Mouse (Mus musculus): ENCODE measurements at regions not wholly inside any gene's neighbourhood (a gene's known extent, or its start where the extent isn't known, plus 50 kb on each side); places are given as distances from the start of the nearest gene placed in this dataset.

DNA sequence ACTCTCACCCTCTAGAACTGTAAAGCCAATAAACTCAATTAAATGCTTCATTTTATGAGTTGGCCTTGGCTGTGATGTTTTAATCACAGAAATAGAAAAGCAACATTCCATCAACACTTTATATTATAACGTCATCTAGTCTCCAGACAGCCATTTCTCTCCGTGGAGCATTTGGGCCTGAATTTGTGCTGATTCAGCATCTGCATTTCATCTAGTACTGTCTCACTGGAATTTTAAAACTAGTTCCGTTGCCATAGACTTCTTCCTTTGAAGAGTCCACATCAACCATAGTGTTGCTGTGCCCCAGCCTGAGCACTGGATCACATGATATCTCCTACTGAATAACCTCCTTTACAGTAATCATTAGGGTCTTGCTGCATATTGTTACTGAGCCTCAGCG, 179.7 kb upstream of the Cntnap4 start:
- Histone ChIP-seq H3ac (ENCODE audit: control insufficient read depth, insufficient read length, low read depth) (no peak overlapping the region), H3K79me3 (ENCODE audit: low read depth) (no peaks in the 10 kb centered on the region), H3K4me3 (ENCODE audit: insufficient read depth, poor library complexity, severe bottlenecking) (no peak overlapping the region), H3K79me2 (ENCODE audit: control insufficient read depth, insufficient read depth) (no peaks in the 10 kb centered on the region), H3K36me3 (ENCODE audit: control insufficient read depth, insufficient read depth) (no peaks in the 10 kb centered on the region), H3K27me3 (ENCODE audit: control insufficient read depth, insufficient read depth, insufficient read length) (no peaks in the 10 kb centered on the region)
- TF ChIP-seq CEBPB (IDR thresholded peaks at IDR 0.05; ENCODE audit: low read depth): no peak
- TF ChIP-seq CTCF (IDR thresholded peaks at IDR 0.05; ENCODE audit: control insufficient read depth, insufficient read depth, insufficient read length): no peak
- no peak for TF ChIP-seq MAX (IDR thresholded peaks at IDR 0.05)
- TF ChIP-seq MYOG (IDR thresholded peaks at IDR 0.05; ENCODE audit: control insufficient read depth, extremely low read depth, insufficient read length): no peak
- TF ChIP-seq MYOD1 (IDR thresholded peaks at IDR 0.05; ENCODE audit: control insufficient read depth, insufficient read length, low read depth): no peak
- TF ChIP-seq FOSL1 (IDR thresholded peaks at IDR 0.05; ENCODE audit: insufficient read depth, low read length, poor library complexity, severe bottlenecking): no peak
- TF ChIP-seq USF1 (IDR thresholded peaks at IDR 0.05; ENCODE audit: low read depth): no peak

DNA sequence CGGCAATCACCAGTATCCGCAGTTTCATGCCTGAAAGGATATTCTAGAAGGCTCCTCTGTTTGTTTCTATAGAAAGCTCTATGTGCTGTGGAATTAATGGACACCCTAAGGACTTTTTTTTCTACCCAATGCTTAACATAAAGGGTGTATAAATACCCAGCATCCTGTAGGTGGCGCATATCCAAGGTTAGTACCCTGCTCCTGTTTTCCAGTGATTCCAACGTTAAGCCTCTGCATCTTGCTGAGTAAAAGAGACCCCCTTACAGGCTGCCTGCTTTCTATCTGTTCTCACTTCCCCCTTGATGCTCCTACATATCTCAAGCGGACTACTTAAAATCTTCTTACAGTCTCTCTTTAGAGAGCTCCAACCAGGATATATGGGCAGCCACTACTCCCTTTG, 221.5 kb upstream of the Cntnap4 start:
- no peaks in the 10 kb centered on the region for H3K27me3 ChIP-seq (ENCODE audit: control insufficient read depth, insufficient read depth, insufficient read length)
- no peak overlapping the region for H3K4me3 ChIP-seq (ENCODE audit: insufficient read depth, poor library complexity, severe bottlenecking)
- no peaks in the 10 kb centered on the region for H3K36me3 ChIP-seq (ENCODE audit: control insufficient read depth, insufficient read depth)
- H3K79me3 ChIP-seq (ENCODE audit: low read depth): no peaks in the 10 kb centered on the region
- no peak overlapping the region for H3ac ChIP-seq (ENCODE audit: control insufficient read depth, insufficient read length, low read depth)
- no peak for TF ChIP-seq FOSL1 (IDR thresholded peaks at IDR 0.05; ENCODE audit: insufficient read depth, low read length, poor library complexity, severe bottlenecking)
- H3K79me2 ChIP-seq (ENCODE audit: control insufficient read depth, insufficient read depth): no peaks in the 10 kb centered on the region

DNA sequence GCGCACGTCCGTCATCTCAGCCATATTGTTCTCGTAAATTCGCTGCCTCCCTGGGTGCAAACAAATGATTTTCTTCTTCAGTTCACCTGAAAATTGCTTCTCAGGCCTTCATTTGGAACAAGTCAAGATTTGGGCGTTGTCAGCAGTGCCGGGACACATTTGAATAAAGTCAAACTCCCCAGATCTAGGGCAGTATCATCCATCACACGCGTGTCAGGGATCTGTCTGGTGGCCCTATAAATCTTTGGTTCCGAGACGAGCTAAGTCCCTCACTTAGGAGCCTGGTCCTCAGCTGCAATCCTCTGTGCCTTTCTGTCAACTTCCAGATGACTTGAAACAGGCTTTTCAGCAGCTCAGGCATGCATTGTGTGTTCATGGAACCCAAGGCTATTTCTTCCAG, 236.7 kb upstream of the Cntnap4 start:
- Histone ChIP-seq H3K27me3 (ENCODE audit: control insufficient read depth, insufficient read depth, insufficient read length) (no peaks in the 10 kb centered on the region), H3ac (ENCODE audit: control insufficient read depth, insufficient read length, low read depth) (no peak overlapping the region), H3K4me3 (ENCODE audit: insufficient read depth, poor library complexity, severe bottlenecking) (no peak overlapping the region), H3K79me3 (ENCODE audit: low read depth) (no peaks in the 10 kb centered on the region), H3K36me3 (ENCODE audit: control insufficient read depth, insufficient read depth) (no peaks in the 10 kb centered on the region), H3K79me2 (ENCODE audit: control insufficient read depth, insufficient read depth) (no peaks in the 10 kb centered on the region)
- TF ChIP-seq MAX (IDR thresholded peaks at IDR 0.05) (no peak), MYOG (IDR thresholded peaks at IDR 0.05; ENCODE audit: control insufficient read depth, extremely low read depth, insufficient read length) (no peak)

DNA sequence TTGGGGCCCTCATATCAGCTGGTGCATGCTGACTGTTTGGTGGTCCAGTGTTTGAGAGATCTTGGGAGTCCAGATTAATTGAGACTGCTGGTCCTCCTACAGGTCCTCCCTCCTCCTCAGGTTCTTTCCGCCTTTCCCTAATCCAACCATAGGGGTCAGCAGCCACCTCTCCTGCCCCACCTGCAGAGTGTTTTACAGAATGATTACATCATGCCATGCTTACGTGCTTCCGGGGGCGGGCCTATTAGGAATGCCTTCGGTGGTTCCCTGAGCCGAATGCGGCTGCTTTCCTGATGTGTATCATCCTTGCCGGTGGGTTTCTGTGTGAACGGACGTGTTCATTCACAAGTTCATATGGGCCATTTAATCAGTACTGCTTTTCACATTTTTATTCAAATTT, 237.8 kb upstream of the Cntnap4 start:
- Histone ChIP-seq H3K4me3 (ENCODE audit: insufficient read depth, poor library complexity, severe bottlenecking) (no peak overlapping the region), H3K79me2 (ENCODE audit: control insufficient read depth, insufficient read depth) (no peaks in the 10 kb centered on the region), H3K36me3 (ENCODE audit: control insufficient read depth, insufficient read depth) (no peaks in the 10 kb centered on the region), H3ac (ENCODE audit: control insufficient read depth, insufficient read length, low read depth) (no peak overlapping the region), H3K27me3 (ENCODE audit: control insufficient read depth, insufficient read depth, insufficient read length) (no peaks in the 10 kb centered on the region), H3K79me3 (ENCODE audit: low read depth) (no peaks in the 10 kb centered on the region)
- TF ChIP-seq CTCF (IDR thresholded peaks at IDR 0.05; ENCODE audit: control insufficient read depth, insufficient read depth, insufficient read length) (no peak), CEBPB (IDR thresholded peaks at IDR 0.05; ENCODE audit: low read depth) (no peak), USF1 (IDR thresholded peaks at IDR 0.05; ENCODE audit: low read depth) (no peak), FOSL1 (IDR thresholded peaks at IDR 0.05; ENCODE audit: insufficient read depth, low read length, poor library complexity, severe bottlenecking) (no peak), MAX (IDR thresholded peaks at IDR 0.05) (no peak)

DNA sequence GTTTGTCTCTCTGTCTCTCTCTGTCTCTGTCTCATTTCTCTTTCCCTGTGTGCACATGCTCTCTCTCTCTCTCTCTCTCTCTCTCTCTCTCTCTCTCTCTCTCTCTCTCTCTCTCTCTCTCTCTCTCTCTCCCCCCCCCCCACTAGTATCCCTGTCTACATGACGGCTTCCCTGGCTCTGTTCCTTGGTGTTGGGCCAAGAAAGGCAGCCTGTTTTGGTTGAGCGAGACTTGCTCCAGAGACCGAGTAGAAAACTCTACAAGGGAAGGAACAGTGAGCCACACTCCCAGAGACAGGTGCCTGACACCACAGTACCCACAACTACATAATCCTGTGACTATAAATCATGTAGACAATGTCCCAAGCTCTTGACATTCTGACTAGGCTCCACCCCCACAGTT, 260.0 kb upstream of the Cntnap4 start:
- TF ChIP-seq USF1 (IDR thresholded peaks at IDR 0.05; ENCODE audit: low read depth) (no peak), MYOD1 (IDR thresholded peaks at IDR 0.05; ENCODE audit: control insufficient read depth, insufficient read length, low read depth) (no peak), CTCF (IDR thresholded peaks at IDR 0.05; ENCODE audit: control insufficient read depth, insufficient read depth, insufficient read length) (no peak), MYOG (IDR thresholded peaks at IDR 0.05; ENCODE audit: control insufficient read depth, extremely low read depth, insufficient read length) (no peak), MAX (IDR thresholded peaks at IDR 0.05) (no peak), FOSL1 (IDR thresholded peaks at IDR 0.05; ENCODE audit: insufficient read depth, low read length, poor library complexity, severe bottlenecking) (no peak), CEBPB (IDR thresholded peaks at IDR 0.05; ENCODE audit: low read depth) (no peak)
- Histone ChIP-seq H3K27me3 (ENCODE audit: control insufficient read depth, insufficient read depth, insufficient read length) (no peaks in the 10 kb centered on the region), H3ac (ENCODE audit: control insufficient read depth, insufficient read length, low read depth) (no peak overlapping the region), H3K79me2 (ENCODE audit: control insufficient read depth, insufficient read depth) (no peaks in the 10 kb centered on the region), H3K4me3 (ENCODE audit: insufficient read depth, poor library complexity, severe bottlenecking) (no peak overlapping the region), H3K36me3 (ENCODE audit: control insufficient read depth, insufficient read depth) (no peaks in the 10 kb centered on the region), H3K79me3 (ENCODE audit: low read depth) (no peaks in the 10 kb centered on the region)

DNA sequence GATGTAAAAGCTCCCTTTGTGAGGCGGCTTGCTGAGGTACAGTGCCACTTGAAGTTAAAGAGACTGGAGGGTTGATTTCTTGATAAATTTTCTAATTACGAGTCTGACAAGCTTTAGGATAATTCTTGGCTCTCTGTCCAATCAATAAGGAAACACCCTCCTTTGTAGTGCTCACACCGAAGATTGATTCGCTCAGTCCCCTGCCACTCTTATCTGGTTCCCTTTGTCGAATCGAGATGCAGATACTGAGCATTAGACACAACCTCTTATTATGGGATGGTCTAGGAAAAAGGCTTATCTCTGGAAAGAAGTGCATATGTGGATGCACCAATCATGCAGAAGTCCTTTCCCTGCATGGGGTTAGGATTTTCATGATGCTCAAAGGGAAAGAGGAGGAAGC, 261.5 kb upstream of the Cntnap4 start:
- H3K4me3 ChIP-seq (ENCODE audit: insufficient read depth, poor library complexity, severe bottlenecking): no peak overlapping the region
- no peaks in the 10 kb centered on the region for H3K36me3 ChIP-seq (ENCODE audit: control insufficient read depth, insufficient read depth)
- TF ChIP-seq USF1 (IDR thresholded peaks at IDR 0.05; ENCODE audit: low read depth) (no peak), MYOG (IDR thresholded peaks at IDR 0.05; ENCODE audit: control insufficient read depth, extremely low read depth, insufficient read length) (no peak), MYOD1 (IDR thresholded peaks at IDR 0.05; ENCODE audit: control insufficient read depth, insufficient read length, low read depth) (no peak)

More for the DNA sequence above, 261.5 kb upstream of the Cntnap4 start:
- no peak overlapping the region for H3ac ChIP-seq (ENCODE audit: control insufficient read depth, insufficient read length, low read depth)
- no peaks in the 10 kb centered on the region for H3K79me2 ChIP-seq (ENCODE audit: control insufficient read depth, insufficient read depth)
- no peaks in the 10 kb centered on the region for H3K79me3 ChIP-seq (ENCODE audit: low read depth)
- no peaks in the 10 kb centered on the region for H3K27me3 ChIP-seq (ENCODE audit: control insufficient read depth, insufficient read depth, insufficient read length)
